Mouse (Mus musculus) granulocyte monocyte progenitor cell, adult 5-6 weeks (primary cell): Measurements from ENCODE around the gene Mier2. TPM values are rescaled to one million over a fixed set of nuclear protein-coding genes. Genes with fewer than 3 reads are reported as not detected.

ENCODE experiments used
- ATAC-seq: replicated peaks from 2 replicates; pipeline ENCODE4 v1.8.0; 2016; ENCODE audit warnings: mild to moderate bottlenecking, moderate TSS enrichment, inconsistent platforms; ENCODE audit not compliant: poor library complexity, severe bottlenecking
- total RNA-seq, 2 experiments: library from RNA; stranded (forward) in 1 of 2; stranded (reverse) in 1 of 2; fragments of 200-712, 200-1000 nt in 1 of 2; fragments of >200 nt in 1 of 2; fragmentation: Nextera tagmentation in 1 of 2; gene quantifications; 2 replicates each; pipeline ENCODE4 v1.2.3; 2014 to 2017

Mier2 gene
- total RNA-seq (2014; fragmentation: Nextera tagmentation) (24.4 and 24.8 TPM in 2 replicates), total RNA-seq (2017) (10.8 and 16.8 TPM in 2 replicates)

DNA sequence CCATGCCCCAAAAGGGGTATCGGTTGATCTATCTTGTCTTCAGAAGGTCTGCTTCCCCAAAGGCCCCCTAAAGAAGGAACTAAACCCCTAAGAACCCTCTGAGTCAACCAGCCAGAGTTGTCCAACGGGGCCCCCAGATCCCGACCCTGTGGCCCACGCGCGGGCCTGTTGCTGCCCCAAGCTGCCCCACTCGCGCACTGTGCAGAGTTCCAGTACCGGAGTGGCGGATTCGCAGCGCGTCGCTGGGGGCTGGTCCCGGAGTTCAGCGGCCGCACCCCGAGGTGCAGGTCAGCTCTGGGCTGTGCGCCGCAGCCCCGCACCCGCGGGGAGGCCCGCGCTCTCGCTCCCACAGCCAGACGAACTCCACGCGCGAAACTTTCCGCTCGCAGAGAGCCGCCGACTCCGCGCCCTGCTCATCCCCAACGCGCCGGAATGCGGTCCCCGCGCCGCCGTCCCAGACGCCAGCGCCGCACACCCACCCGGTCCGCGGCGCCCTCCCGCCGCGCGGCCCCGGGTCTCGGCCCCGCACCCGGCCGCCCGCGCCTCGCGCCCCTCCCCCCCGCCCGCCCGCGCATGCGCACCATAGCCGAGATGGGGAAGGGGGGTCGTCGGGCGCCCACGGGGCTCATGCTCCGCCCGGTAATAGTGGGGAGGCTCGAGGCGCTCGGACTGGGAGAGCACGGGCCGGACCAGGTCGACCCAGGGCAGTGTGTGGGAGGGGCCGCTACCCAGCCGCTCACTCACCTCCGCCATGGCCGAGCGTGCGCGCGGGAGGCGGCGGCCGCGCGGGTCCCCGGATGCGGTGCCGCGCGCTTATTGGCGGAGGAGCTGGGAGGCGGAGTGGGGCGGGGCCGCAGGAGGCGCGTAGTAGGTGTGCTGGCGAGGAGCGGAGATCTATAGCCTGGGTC is at the start of gene Mier2:
Mier2 (minus strand) TSS at position 870 of the 908 bp plus-strand sequence.
- ATAC-seq, result peak; percentile 76

DNA sequence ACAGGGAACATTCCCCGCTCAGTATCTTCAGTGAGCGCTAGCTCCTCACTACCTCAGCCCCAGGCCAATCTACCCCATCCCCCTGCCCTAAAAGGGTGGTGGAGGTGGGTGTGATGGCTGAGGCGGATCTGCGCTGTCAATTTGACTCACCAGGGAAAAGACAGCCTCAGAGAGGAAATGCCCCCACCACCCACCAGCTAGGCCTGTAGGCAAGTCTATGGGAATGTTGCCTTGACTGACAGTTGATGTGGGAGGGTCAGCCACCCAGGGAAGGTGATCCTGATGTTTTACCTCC is 42.9 kb upstream of the Mier2 start:
- ATAC-seq, result no peak

DNA sequence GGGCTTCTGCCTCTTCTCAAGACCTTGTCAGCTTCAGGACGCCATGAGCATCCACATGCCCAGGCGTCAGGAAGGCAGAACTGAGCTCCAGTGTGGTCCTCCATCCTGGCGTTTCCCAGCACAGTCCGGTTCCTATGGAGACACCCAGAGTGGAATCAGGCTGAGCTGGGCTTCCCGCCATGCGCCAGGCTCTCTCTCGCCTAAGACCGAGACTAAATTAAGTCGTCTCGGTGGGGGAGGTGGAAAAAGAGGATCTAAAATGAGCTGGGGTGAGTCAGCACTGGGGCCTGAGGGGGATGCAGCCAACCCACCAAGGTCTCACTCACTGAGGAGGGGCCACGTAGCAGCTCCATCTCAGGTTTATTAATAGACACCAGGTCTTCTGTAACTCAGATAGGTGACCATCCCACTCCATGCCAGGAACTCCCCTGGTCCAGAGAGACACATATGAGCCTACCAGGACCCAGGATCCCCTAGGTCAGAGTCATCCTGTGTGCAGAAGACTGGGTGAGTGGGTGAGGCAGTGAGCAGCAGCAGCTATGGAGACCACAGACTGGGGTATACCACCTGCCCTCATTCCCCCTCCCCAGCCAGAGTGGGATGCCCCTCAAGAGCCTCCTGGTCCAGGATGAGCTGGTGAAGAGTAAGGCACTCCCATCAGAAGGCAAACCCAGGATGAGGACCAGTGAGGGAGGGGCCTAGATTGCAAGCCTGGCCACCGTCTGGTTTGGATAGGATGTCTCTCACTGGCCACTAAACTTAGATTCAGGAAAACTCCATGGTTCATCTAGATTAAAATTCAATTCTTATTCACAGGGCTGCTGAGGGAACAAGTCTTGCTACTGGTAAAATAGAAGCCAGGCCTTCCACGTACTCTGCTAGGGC is 42.3 kb upstream of the Mier2 start:
- peak; percentile 55 for ATAC-seq

GRCm38 (mm10) chr10:79595590-79595929 is 40.6 kb upstream of the Mier2 start:
- no peak for ATAC-seq

GRCm38 (mm10) chr10:79594872-79595589 is 40.0 kb upstream of the Mier2 start:
- peak; percentile 84 for ATAC-seq

DNA sequence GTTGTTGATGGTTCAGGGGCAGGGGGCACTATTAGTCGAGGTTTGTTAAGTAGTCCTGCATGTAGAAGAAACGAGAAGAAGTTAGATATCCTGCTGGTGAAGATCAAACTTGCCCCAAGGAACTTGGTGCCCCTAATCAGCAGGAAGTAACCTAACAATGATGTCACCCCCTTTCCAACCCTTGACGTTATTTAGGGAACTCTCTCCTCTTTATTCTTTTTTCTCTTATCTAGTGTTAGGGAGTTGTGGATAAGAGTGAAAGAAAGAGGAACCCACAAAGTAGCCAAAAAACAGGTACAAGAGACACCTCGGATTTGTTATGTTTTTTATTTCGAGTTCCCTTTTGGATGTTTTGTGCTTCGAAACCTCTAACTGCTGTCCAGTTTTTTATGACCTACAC is 39.1 kb upstream of the Mier2 start:
- ATAC-seq, result no peak

- peak; percentile 82 for ATAC-seq
These were observed 35.7 kb upstream of the Mier2 start for GRCm38 (mm10) chr10:79590702-79591101.

GRCm38 (mm10) chr10:79587752-79588126 is 32.7 kb upstream of the Mier2 start:
- peak; percentile 32; the same call in 1 of the 2 replicates for ATAC-seq

DNA sequence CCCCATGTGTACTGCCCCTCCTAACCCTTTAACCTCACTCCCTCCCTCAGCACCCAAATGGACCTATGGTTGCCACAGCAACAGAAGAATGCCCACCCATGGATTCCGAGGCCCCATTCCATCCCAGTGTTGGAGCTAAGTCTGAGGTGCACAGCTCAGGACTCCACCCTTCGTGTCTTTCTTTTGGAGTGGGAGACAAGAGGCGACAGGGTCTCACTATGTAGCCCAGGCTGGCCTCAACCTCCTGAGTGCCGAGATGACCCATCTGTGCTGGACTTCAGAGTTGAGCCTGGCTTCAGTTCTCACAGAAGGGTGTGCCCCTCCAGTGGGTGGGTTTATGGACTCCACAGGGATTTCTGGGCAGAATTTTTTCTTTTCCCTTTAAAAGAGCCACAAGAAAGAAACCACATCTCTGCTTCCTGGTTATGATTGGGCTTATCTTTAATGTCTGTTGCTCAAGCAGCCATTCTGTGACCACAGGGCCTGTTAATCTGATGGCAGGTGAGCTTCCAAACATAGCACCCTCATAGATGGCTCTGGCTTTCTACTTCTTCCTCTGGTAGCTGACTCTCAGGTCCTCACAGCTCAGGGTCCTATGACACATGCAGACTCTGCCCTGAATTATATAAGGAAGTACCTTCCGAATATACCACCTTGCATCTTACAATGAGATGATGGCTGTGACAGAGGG is 32.2 kb upstream of the Mier2 start, which contains the start of gene Theg:
Theg (minus strand) TSS at position 271 of the 691 bp plus-strand sequence.
- peak; percentile 10 for ATAC-seq

DNA sequence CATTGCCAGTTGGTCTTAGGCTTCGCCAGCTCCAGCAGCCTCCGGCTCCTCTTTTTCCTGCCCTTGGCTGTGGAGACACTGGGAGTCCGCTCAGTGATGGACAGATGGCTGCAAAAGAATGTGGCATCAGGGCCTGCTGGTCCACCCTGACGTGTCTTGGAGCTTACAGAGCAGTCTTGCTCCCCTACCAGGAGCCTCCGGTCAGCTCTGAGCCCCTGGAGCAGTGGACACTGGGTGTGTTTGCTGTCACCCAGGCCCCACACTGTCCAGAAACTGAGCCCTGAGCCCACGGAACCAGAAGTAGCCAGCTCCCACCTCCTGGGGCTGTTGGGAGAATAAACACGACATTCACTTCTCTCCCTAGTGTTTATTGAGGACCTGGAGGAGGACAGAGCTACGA is 31.2 kb upstream of the Mier2 start:
- no peak for ATAC-seq

DNA sequence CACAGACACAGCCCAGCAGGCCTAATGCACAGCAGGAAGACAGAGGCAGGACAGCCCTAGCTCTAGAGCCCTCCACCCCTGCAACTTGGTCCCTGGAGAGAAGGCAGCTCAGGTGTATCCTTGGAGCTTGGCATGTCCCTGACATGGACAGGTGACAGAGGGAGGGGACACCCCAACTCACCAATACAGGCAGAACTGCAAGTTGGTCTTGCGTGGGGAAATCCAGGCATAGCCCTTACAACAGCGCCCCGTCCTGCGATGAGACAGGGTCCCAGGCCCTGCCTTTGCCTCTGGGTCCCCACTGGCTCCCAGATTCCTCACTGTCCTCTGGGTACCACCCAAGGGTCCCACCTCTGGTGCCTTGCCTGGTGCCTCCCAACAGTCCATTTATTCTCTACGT is 30.7 kb upstream of the Mier2 start:
- ATAC-seq, result no peak

DNA sequence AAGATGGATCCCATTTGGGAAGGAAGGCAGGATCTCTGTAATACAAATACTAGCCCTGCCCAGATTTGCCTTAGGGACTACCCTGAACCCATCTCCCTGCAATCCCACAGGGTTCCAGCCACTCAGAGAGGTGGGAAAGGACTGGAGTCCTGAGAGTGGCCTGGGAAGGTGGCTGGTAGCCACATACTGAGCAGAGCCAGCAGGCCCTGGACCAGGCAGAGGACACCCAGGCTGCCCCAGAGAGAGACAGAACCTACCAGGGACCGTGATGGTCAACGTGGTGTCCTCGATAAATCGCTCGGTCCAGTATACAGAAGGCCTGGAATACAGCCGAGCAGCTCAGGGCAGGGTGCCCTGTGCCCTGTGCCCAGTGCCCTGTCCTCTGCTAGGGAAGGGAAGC is 30.1 kb upstream of the Mier2 start:
- no peak for ATAC-seq

DNA sequence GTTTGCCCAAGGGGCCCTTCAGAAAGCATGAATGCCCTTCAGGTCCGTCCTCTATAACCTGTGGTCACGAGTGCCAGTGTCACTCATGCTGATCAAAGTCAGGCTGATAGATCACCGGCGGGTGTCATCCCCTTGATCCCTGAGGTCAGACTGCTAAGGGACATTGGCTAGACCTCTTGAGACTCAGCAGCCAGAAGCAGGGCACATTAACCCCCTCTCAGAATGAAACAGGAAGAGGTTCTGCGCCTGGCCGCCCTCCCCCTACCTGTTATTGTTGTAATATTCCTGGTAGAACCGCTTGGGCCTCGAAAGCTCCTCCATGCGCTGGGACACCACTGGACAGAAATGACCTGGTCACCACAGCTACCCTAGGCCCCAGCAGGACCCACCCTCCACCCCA is 29.4 kb upstream of the Mier2 start:
- 0 out of 2 replicates have a peak, but pooled peaks have one; percentile 10 for ATAC-seq

- ATAC-seq, result no peak
These were observed 29.0 kb upstream of the Mier2 start for GRCm38 (mm10) chr10:79584021-79584420.

GRCm38 (mm10) chr10:79581501-79581900 is 26.5 kb upstream of the Mier2 start:
- no peak for ATAC-seq

DNA sequence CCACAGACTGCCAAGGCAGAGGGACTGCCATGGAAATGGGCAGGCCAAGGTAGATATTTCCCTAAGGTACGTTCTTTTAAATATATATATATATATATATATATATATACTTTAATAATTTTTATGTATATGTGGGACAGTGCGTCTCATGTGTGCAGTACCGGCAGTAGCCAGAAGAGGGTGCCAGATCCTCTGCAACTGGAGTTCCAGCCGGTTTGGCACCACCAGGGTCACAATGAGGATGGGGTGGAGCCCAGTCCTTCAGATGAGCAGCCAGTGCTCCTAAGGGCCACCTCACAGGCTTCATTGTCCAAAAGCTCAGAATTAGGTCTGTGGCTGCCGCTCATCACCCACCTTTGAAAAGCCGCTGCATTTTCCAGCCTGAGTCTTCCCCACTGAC is 25.8 kb upstream of the Mier2 start:
- peak; percentile 77 for ATAC-seq

DNA sequence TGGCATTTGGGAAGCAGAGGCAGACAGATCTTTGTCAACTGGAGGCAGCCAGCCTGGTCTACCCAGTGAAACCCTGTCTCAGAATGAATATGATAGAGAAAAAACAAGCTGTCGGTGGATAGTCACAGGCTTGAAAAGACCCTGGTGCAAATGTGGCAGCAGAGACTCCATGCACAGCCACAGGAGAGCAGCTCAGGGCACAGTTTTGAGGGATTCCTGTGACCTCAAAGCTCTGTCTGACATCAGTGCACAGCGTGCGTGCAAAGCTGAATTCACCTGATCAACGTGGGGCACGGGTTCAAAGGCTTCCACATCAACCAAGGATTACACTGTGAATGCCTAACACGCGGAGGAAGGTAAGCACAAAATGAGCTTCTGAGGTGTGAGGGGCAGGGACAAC is 25.4 kb upstream of the Mier2 start:
- ATAC-seq, result no peak

DNA sequence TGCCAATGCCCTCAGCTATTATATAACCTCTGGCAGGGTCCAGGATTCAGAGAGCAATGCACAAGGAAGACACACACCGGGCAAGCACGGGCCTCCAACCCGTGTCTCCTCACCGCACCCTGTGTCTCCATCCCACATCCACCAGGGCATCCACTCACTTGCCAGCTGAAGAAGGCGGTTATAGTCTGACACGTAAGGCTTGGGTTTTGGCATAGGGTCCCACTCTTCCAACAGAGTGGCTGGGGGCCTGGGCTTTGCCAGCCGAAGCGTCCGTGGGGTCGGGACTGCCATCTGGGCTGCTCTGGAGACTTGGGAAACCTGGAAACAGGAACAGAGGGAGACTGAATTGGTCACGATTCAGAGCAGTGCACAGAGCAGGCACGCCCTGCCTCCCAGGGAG is 24.8 kb upstream of the Mier2 start:
- no peak for ATAC-seq

DNA sequence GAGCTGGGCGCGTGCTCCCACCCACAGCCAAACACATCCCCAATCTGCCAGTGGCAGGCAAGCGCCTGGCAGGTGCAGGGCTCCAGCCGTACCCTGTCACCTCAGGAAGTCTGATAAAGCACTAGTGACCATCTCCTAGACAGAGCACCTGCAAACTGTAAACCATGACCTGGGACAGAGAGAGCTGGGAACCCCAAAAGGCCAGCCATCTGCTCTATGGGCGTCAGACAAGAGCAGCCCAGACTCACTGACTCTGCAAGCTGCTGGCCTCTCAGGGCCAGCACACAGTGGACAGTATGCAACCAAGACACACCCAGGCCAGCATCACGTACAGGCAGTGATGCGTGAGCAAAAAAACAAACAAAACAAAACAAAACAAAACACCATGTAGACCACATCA is 23.9 kb upstream of the Mier2 start:
- no peak for ATAC-seq

GRCm38 (mm10) chr10:79578276-79578675 is 23.3 kb upstream of the Mier2 start:
- no peak for ATAC-seq
